Mouse (Mus musculus): ENCODE measurements around the gene Acap1. TPM values are rescaled to one million over a fixed set of nuclear protein-coding genes. Genes with fewer than 3 reads are reported as not detected.

Gene Acap1
- total and polyA plus RNA-seq, 3 experiments: 39.6 to 70.9 (median 58.2) TPM

DNA sequence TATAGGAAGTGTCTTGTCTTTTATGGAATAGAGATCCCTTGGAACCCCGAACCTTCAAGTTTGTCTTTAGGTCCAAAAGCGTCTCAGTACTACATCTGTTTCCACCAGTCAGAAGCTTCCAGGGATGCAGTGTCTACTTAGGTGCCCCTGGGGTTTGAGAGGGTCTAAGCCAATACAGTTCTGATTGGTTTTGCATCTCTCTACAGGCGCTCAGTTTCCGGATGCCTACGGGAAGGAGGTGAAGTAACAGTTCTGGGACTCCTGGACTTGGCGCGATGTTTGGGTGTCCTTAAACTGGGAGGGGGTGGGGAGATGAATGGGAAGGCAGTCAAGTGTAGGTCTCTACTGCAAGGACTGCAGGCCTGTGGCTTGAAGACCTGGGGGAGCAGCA is 56.6 kb downstream of the Acap1 start:
- in situ Hi-C loops (cut with MboI; ENCODE audit: low pct_ligation_motif_present, low pct_unique_long_range_greater_than_20kb, low sequenced_read_pairs): no loop called here
- peak; percentile 54 for DNase-seq (ENCODE audit: extremely low read depth)
- H3K4me1 ChIP-seq (ENCODE audit: control insufficient read depth in 1 of 2, insufficient read depth in 2 of 2): peaks cover 9 to 23% of the 10 kb centered on the region in 2 experiments
- peak overlapping the region; percentile 80 for H3K9ac ChIP-seq (ENCODE audit: insufficient read depth, low read depth)
- peaks cover 25% of the 10 kb centered on the region for H3K27me3 ChIP-seq (replicated peaks)
- no peak overlapping the region; the same call in 1 of the 2 replicates for H3K27ac ChIP-seq (ENCODE audit: insufficient read depth, low read depth)
- peaks cover 3 to 9% of the 10 kb centered on the region in 2 experiments for H3K36me3 ChIP-seq (replicated peaks in 1 of 2; ENCODE audit: control insufficient read depth in 1 of 2, insufficient read depth in 1 of 2, low read length in 1 of 2)
- no peak for TF ChIP-seq GABPA (IDR thresholded peaks at IDR 0.05; ENCODE audit: insufficient replicate concordance, low read depth, low read length)
- TF ChIP-seq UBTF (IDR thresholded peaks at IDR 0.05; ENCODE audit: low read depth, low read length): 0 out of 2 replicates have a peak, but pooled peaks have one; percentile 12
- no peak for TF ChIP-seq POLR2AphosphoS2 (IDR thresholded peaks at IDR 0.05; ENCODE audit: low read depth, low read length)
- TF ChIP-seq MXI1 (IDR thresholded peaks at IDR 0.05; ENCODE audit: low read depth, low read length): no peak
- TF ChIP-seq NELFE (IDR thresholded peaks at IDR 0.05; ENCODE audit: low read depth, low read length): no peak
- TF ChIP-seq TBP (conservative IDR thresholded peaks at IDR 0.05; ENCODE audit: low read depth, low read length): no peak
- TF ChIP-seq SIN3A (IDR thresholded peaks at IDR 0.05; ENCODE audit: low read length): peak; percentile 58
- TF ChIP-seq EP300 (IDR thresholded peaks at IDR 0.05; ENCODE audit: low read length): no peak
- peak overlapping the region; percentile 63 for H3K4me2 ChIP-seq (ENCODE audit: insufficient read depth, low read depth, poor library complexity, severe bottlenecking)
- H3K79me2 ChIP-seq (replicated peaks; ENCODE audit: control insufficient read depth, extremely low read depth, insufficient read depth, poor library complexity, severe bottlenecking): no peaks in the 10 kb centered on the region
- peak overlapping the region; percentile 62 to 100 (median 67) for H3K4me3 ChIP-seq (replicated peaks in 1 of 3; ENCODE audit: low read depth in 2 of 3, low read length in 2 of 3, poor library complexity in 1 of 3)
- dilution Hi-C loops (cut with MboI; ENCODE audit: extremely low pct_ligation_motif_present, extremely low pct_unique_long_range_greater_than_20kb, low sequenced_read_pairs): no loop called here
- no peaks in the 10 kb centered on the region for H3K9me3 ChIP-seq (replicated peaks; ENCODE audit: low read length)

DNA sequence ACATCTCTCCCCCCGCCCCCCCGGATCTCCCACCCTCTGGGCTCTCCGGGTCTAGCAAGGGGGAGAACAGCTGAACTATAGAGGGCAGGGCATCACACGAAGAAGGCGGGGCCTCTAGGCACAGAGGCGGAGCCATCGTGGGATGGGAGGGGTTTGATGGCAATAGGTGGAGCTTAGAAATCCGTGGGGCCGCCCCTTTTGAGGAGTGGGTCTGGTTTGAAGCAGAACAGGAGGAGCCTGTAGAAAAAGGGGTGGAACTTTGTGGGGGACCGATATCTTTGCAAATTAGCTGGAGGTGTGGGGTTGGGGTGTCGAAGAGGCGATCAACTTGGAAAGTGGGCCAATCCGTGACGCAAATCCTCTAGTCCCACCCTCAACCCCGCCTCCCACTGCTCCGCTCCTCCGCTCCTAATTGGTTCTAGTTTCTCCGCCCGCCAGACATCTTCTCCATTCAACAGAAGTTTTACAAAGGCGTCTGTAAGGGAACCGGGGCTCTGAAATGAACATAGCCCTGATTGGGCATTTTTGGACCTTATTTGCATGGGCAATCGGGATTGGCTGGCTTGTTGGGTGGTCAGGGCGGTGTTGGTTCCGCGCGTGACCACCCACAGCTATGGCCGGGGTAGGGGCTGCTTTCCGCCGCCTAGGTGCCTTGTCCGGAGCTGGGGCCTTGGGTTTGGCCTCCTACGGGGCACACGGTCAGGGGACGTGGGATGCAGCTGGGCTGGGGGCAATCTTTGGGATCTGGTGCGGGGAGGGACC is 57.2 kb downstream of the Acap1 start, which contains the start of gene Tmem256:
Gene Tmem256 (plus strand): TSS at position 563 of the 762 bp plus-strand sequence.
- Histone ChIP-seq H3K36me3 (replicated peaks in 1 of 2; ENCODE audit: control insufficient read depth in 1 of 2, insufficient read depth in 1 of 2, low read length in 1 of 2) (peaks cover 3 to 9% of the 10 kb centered on the region in 2 experiments), H3K9ac (ENCODE audit: insufficient read depth, low read depth) (peak within 1 kb of the TSS; percentile 80), H3K27me3 (replicated peaks) (peaks cover 31% of the 10 kb centered on the region), H3K9me3 (replicated peaks; ENCODE audit: low read length) (no peaks in the 10 kb centered on the region), H3K79me2 (replicated peaks; ENCODE audit: control insufficient read depth, extremely low read depth, insufficient read depth, poor library complexity, severe bottlenecking) (no peaks in the 10 kb centered on the region), H3K4me3 (replicated peaks in 1 of 3; ENCODE audit: low read depth in 2 of 3, low read length in 2 of 3, poor library complexity in 1 of 3) (peak within 1 kb of the TSS; percentile 62 to 100 (median 67)), H3K4me2 (ENCODE audit: insufficient read depth, low read depth, poor library complexity, severe bottlenecking) (peak within 1 kb of the TSS; percentile 98), H3K4me1 (ENCODE audit: control insufficient read depth in 1 of 2, insufficient read depth in 2 of 2) (peaks cover 10 to 23% of the 10 kb centered on the region in 2 experiments), H3K27ac (ENCODE audit: insufficient read depth, low read depth) (no peak within 1 kb of the TSS; the same call in 1 of the 2 replicates)
- in situ Hi-C loops (cut with MboI; ENCODE audit: low pct_ligation_motif_present, low pct_unique_long_range_greater_than_20kb, low sequenced_read_pairs) (no loop called here), dilution Hi-C loops (cut with MboI; ENCODE audit: extremely low pct_ligation_motif_present, extremely low pct_unique_long_range_greater_than_20kb, low sequenced_read_pairs) (no loop called here)
- DNase-seq (ENCODE audit: extremely low read depth): peak; percentile 100
- no peak; the same call in 1 of the 2 replicates for TF ChIP-seq IRF4 (IDR thresholded peaks at IDR 0.05; ENCODE audit: low read depth, low read length)
- TF ChIP-seq CHD1 (IDR thresholded peaks at IDR 0.05; ENCODE audit: low read depth, low read length): no peak
- peak; percentile 75 for TF ChIP-seq MAX (IDR thresholded peaks at IDR 0.05; ENCODE audit: low read length)
- no peak for TF ChIP-seq NRF1 (IDR thresholded peaks at IDR 0.05; ENCODE audit: low read depth, low read length)
- 0 out of 2 replicates have a peak, but pooled peaks have one; percentile 38 for TF ChIP-seq MYC (IDR thresholded peaks at IDR 0.05; ENCODE audit: low read depth, low read length)
- TF ChIP-seq ZMIZ1 (IDR thresholded peaks at IDR 0.05; ENCODE audit: low read depth, low read length): peak; percentile 82
- no peak for TF ChIP-seq ETS1 (conservative IDR thresholded peaks at IDR 0.05; ENCODE audit: low read depth, low read length)
- TF ChIP-seq HCFC1 (IDR thresholded peaks at IDR 0.05; ENCODE audit: low read depth, low read length): peak; percentile 85
- TF ChIP-seq ZKSCAN1 (IDR thresholded peaks at IDR 0.05; ENCODE audit: borderline replicate concordance, low read depth, low read length): no peak
- peak; percentile 70 for TF ChIP-seq TBP (conservative IDR thresholded peaks at IDR 0.05; ENCODE audit: low read depth, low read length)
- peak; percentile 56; the same call in 1 of the 2 replicates for TF ChIP-seq UBTF (IDR thresholded peaks at IDR 0.05; ENCODE audit: low read depth, low read length)
- TF ChIP-seq POLR2A (IDR thresholded peaks at IDR 0.05; ENCODE audit: low read depth, low read length): peak; percentile 89
- TF ChIP-seq ZNF384 (IDR thresholded peaks at IDR 0.05; ENCODE audit: low read depth, low read length): no peak
- no peak for TF ChIP-seq JUN (IDR thresholded peaks at IDR 0.05; ENCODE audit: insufficient read depth, low read depth, low read length)
- no peak; the same call in 1 of the 2 replicates for TF ChIP-seq MEF2A (IDR thresholded peaks at IDR 0.05; ENCODE audit: borderline replicate concordance, low read depth, low read length)
- TF ChIP-seq ELF1 (IDR thresholded peaks at IDR 0.05; ENCODE audit: low read depth, low read length): peak; percentile 67
- TF ChIP-seq JUND (conservative IDR thresholded peaks at IDR 0.05; ENCODE audit: low read depth, low read length): no peak; the same call in 1 of the 2 replicates
- TF ChIP-seq POLR2AphosphoS2 (IDR thresholded peaks at IDR 0.05; ENCODE audit: low read depth, low read length): peak; percentile 77; the same call in 1 of the 2 replicates
- TF ChIP-seq BHLHE40 (IDR thresholded peaks at IDR 0.05; ENCODE audit: low read depth, low read length): peak; percentile 90
- 0 out of 2 replicates have a peak, but pooled peaks have one; percentile 12 for TF ChIP-seq EP300 (IDR thresholded peaks at IDR 0.05; ENCODE audit: low read length)
- TF ChIP-seq USF1 (IDR thresholded peaks at IDR 0.05; ENCODE audit: low read depth, low read length): peak; percentile 58
- no peak for TF ChIP-seq RCOR1 (conservative IDR thresholded peaks at IDR 0.05; ENCODE audit: low read depth, low read length)
- TF ChIP-seq RAD21 (IDR thresholded peaks at IDR 0.05; ENCODE audit: low read depth, low read length): no peak
- peak; percentile 90 for TF ChIP-seq TCF12 (IDR thresholded peaks at IDR 0.05; ENCODE audit: low read depth, low read length)
- TF ChIP-seq CTCF (conservative IDR thresholded peaks at IDR 0.05 in 1 of 2, IDR thresholded peaks at IDR 0.05 in 1 of 2; ENCODE audit: low read depth in 2 of 2, low read length in 2 of 2): no peak
- peak; percentile 25; the same call in 1 of the 2 replicates for TF ChIP-seq MAZ (IDR thresholded peaks at IDR 0.05; ENCODE audit: low read depth, low read length)

Measured in CH12.LX (cell line).